Mouse (Mus musculus): ENCODE measurements around the gene Pde1b.

The Pde1b gene

DNA sequence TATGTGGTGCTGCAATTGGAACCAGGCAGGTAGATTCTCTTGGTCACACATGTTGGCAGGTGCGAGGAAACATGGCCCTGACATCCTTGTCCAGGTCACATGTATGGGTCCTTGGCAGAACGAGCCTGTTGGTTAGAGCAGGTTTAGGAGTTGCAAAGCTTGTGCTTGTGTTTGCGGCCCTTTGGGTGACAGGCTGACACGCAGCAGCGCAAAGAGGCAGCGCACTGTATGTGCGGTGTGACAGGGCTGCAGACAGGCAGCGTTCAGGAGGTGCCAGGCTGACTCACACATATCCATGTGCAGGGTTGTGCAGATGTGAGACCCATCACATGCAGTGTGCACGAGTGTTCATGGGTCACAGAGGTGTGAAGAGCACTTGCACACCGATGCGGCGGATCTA lies 826 bp downstream of the Pde1b start:
- no peak for DNase-seq (ENCODE audit: low read depth in 1 of 2, low spot score in 2 of 2)

DNA sequence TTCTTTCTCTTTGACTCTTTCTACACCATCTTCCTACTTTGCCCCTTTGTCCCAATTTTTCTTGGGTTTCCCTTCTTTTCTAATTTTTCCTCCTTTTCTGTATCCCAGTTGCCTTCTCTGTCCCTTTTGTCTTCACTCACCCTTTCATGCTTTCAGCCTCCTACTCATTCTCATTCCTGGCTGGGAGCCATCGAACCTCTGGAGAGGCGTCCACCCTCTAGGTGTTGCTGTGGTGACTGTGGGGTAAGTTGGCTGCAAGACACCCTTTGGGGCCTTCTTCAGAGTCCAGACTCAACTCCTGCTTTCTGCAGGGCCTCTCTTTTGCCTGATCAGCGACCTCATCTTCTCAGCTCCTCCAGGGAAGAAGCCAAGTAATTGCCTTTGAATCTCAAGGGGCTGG lies 6.5 kb downstream of the Pde1b start:
- no peak for DNase-seq (ENCODE audit: low read depth in 1 of 2, low spot score in 2 of 2)

DNA sequence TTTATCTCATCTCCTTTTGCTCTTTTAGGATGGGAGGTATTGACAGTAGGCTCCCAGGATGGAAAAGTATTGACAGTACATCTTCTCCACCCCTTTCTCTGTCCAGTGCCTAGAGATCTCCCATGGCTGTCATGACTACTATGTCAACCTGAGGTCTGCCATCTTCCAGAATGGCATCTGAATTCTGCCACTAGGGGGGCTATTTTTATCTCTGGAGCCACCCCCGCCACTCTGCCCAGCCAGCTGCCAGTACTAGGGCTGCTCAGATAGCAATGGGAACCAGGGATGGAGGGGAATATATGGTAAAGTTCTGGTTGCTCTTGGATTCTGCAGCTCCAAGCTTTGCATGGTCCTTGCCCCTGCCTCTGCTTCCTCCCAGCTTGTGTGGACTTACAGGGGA lies 8.8 kb downstream of the Pde1b start:
- DNase-seq (ENCODE audit: low read depth in 1 of 2, low spot score in 2 of 2): no peak

DNA sequence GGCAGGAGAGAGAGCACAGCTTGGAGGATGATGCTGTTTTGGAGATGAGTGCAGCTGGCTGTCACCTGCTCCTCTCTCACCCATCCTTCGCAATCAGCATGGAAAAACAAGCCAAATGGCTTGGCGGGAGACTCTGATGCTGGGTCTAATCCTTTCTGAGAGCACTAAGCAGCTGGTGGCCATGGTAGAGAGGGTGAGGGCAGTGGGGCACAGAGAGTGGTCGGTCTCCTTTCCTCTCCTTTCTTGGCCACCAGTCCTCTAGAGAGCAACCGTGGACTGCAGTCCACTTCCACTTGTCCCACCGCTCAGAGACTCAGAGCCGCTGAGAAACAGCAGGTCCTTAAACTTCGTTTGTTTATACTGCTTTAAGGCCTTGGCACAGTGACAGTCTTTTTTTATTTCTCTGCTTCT lies 10.8 kb downstream of the Pde1b start:
- DNase-seq (ENCODE audit: low read depth in 1 of 2, low spot score in 2 of 2): no peak

DNA sequence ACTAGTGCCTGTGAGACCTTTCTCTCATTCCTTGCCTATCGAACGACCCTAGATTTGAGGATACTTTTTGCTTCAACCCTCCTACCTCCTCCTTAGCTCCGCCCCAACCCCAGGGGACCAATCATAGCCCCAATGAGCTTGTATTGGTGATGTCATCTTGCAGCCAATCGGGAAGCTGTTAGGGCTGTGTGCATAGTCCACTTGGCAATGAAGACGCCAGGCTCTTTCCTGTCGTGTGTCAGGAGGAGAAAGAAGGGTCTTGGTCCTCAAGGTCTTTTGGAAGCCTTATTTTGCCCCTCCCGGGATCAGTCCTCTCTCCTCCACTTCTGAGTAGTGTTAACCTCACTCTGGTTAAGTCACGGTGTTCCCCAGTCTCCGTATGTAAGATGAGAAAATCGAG lies 11.3 kb downstream of the Pde1b start:
- no peak for DNase-seq (ENCODE audit: low read depth in 1 of 2, low spot score in 2 of 2)

DNA sequence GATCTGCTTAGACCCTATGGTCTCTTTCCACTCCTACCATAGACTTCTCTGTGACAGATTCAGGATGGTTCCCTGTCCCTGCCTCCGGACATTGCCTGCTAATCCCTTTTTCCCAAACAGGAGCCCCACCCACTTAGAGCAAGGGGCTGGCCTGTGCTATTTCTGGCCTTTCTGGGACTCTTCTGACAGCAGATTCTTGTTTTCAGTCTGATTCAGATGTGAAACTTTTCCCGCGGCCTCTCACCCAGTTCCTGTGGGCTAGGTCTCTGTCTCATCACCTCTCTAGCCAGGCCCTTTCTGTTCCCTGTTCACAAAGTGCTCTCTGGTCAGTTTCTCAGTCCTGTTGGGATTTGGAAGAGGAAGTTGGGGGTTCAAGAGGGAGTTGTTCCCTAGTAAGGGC lies 12.1 kb downstream of the Pde1b start:
- DNase-seq (ENCODE audit: low read depth in 1 of 2, low spot score in 2 of 2): no peak

DNA sequence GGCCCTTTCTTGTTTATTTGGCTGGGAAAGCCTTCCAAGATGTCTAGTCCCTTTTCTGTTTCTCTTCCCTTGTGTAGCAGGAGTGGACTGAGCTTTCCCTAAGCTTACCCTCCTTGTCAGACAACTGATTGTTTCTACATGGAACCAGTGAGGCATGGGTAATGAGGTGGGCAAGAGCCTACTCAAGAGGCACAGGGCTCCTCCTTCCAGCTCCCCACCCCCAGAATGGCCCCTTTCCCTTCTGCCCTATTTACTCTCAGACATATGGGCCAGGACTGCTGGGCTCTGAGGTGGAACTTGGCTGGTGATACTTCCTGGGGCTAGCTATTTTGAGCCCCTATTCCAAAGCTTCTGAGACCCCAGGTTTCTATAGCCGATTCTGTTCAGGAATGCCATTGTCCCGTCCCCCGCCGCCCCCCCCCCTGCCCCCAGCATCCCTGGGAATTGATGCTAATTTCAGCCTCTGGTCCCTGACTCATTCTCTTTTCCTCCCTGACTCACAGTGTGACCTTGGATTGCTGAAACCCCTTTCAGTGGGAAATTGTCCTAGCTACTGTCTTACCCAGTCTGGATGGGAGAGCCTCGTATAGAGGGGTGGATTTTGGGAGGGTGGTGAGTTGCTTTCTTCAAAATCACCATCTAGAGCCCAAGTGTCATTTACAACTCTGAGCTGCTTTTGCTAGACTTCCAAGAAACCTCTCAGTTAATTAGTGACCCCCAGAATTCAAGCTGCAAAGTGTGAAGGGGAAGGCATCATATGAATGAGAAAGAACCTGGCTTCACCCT lies 16.0 kb downstream of the Pde1b start:
- no peak for DNase-seq (ENCODE audit: low read depth in 1 of 2, low spot score in 2 of 2)

DNA sequence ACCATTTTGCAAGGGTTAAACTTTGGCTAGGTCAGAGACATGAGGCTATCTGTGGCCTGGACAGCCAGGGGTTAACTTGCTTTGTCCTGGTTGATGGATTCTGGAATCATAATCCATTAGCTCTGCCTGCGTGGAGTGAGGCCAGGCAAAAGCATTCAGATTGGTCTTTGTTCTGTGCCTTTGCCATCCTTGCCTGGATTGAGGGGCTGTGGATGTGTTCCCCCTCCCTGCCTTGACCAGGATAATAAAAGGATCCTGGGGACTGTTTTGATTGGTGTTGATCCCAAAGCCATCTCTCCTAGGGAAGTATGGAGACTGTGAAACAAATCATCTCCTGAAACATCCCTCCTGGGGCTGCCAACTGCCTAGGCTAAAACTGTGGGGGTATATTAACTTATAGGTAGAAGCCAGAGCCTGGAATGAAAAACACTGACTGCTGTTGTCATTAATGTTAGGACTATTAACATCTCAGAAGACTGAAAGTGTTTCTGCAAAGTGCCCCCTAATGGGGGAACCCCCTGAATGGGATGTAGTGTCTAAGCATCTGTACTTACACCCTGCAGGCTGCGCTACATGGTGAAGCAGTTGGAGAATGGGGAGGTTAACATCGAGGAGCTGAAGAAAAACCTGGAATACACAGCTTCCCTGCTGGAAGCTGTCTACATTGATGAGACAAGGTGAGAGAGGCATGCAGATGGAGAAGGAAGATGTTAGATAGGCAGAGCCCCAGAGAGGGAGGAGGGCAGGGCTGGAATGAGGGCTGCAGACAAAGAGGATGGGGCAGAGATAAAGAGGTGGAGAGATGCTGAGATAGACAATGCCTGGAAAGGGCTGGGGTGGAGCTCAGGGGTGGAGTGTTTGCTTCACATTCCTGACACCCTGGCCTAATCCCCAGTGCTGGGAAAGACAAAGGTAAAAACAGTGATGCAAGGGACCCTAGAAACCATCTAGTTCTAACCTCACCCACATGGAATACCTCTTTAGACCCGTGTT lies 16.8 kb downstream of the Pde1b start:
- no peak for DNase-seq (ENCODE audit: low read depth in 1 of 2, low spot score in 2 of 2)

DNA sequence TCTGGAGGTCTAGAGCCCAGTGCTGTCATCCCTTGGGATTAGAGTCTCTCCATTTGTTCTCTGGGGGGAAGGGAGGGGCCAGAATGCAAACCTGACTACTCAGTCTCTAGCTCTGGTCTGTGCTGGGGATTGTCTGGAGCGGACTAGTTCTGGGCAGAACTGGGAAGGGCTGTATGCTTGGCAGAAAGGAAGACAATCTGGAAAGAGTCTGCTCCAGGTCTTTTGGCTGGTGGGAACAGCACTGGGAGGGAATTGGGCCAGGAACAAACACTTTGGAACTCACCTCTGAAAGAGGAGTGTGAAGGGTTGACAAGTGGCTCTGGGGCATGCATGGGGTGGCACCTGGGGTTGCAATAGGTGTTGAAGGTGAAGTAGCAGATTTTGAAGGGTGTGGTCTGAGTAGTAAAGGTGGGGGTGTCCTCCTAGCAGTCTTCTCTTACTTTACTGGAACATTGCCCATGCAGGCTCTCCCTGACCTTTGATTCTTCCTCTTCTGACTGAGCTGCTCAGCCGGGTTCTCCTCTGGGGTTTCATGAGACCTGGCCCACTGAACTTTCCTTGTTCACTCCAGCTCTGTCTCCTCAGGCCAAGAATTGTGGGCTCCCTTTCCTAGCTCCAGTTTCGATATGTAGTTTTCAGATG lies 19.7 kb downstream of the Pde1b start:
- DNase-seq (ENCODE audit: low read depth in 1 of 2, low spot score in 2 of 2): no peak

DNA sequence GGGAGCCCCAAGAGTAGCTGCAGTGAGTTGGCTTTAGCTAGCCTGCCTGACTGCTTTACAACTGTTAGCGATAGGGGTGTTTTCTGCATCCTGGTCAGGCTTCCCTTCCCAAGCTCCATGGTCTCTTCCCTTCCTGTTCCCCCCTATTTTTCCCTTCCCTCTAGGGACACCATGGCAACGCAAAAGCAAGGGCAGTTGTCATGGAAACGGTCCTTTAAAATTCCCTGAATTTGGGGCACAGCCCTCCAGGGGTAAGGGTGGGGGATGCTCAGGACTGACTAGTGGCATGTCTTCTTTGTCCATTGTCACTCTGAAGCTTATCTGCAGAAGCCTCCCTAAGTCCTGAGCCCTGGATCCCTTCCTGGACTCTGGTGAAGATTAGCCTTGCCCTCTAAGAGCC lies 20.3 kb downstream of the Pde1b start:
- no peak for DNase-seq (ENCODE audit: low read depth in 1 of 2, low spot score in 2 of 2)

DNA sequence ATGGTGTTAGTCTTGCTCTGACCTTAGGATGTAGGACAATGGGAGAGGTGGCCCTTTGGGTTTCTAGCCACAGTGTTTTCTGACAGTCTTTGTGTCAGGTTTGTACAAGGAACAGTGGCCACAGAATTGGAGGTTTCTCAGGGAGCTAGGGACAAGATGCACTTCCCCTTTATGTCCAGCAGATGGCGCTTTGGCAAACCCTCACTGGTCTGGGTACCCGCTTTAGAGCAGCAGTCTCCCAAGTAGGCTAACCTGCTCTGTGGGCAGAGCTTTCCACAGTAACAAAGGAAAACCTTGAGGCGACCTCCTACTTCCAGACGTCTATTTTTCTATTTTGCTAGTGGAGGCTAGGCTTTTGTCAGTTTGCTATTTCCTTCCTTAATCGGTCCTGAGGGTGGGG lies 27.5 kb downstream of the Pde1b start:
- DNase-seq (ENCODE audit: low read depth in 1 of 2, low spot score in 2 of 2): no peak

DNA sequence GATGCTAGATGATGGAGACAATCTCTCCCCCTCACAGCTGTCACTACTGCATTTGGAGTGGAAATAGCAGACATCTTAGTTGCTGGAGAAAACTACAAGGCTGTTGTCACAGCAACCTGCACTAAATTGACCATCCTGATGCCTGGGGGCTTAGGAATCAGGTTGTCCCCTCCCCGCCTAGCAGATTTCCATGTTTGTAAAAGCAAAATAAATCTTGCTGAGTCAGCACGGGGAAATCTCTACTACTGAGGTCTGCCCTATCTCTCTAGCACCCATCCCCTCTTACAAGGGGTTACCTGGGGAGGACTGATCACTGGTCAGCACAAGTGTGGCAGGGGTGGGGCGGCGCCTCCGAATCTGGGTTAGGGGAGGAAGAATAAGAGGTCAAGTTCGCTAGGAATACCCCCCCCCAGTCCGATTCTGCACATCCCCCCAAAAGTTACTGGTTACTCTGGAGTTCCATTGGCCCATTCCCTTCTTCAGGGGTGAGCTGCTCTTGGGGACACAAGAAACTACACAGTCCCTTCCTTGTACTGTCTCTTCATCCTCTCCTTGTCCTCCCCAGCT lies 31.3 kb downstream of the Pde1b start:
- DNase-seq (ENCODE audit: low read depth in 1 of 2, low spot score in 2 of 2): no peak

DNA sequence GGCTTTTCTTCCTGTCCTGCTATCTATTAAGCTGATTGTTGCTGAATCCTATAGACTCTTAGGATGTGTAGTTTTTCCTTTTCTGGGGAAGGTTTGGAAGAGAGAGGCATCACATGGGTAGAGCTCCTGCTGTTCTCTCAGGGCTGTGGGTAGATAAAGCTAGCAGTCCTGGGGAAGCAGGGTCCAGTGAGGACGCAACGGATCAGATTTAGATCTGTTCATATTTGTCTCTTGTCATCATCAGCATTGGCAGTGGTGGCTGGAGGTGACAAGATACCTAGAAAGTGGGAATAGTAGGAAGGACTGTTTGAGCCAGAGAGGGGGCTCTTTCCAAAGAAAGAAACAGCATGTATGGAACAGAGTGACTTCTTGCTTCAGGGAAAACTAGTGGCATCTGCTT lies 32.2 kb downstream of the Pde1b start:
- DNase-seq (ENCODE audit: low read depth in 1 of 2, low spot score in 2 of 2): no peak

DNA sequence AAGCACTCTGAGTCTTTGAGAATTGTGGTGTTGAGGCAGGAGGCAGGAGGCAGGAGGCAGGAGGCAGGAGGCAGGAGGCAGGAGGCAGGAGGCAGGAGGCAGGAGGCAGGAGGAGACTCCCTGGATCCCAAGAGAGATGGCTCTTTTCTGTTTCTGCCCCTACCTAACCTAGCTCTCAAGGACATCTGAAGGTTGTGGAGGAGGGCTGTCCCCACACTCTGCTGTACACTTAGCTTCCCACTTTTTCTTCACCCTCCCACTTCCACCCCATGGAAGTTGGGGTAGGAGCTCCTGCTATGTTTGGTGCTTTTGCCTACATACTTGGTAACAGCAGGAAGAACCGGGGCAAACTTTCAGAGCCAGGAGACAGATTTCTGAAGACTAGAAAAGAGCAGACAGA lies 33.0 kb downstream of the Pde1b start:
- no peak for DNase-seq (ENCODE audit: low read depth in 1 of 2, low spot score in 2 of 2)

DNA sequence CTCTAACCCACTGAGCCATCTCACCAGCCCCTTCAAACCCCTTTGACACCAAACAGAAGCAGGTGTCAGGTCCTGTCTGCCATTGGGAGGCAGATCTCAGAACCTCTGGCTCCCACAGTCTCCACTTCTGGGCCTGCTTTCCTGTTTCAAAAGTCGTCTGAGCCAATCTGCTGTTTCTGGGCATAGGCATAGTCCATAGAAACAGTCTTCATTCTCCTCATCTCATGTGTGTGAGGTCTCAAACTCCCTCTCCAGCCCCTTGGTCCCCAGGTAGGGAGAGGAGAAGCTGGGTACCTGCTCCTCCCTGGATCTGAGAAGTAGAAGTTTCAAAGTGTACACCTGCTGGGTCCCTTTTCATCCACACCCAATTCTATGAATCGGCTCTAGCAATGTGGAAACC lies 33.6 kb downstream of the Pde1b start:
- DNase-seq (ENCODE audit: low read depth in 1 of 2, low spot score in 2 of 2): no peak

DNA sequence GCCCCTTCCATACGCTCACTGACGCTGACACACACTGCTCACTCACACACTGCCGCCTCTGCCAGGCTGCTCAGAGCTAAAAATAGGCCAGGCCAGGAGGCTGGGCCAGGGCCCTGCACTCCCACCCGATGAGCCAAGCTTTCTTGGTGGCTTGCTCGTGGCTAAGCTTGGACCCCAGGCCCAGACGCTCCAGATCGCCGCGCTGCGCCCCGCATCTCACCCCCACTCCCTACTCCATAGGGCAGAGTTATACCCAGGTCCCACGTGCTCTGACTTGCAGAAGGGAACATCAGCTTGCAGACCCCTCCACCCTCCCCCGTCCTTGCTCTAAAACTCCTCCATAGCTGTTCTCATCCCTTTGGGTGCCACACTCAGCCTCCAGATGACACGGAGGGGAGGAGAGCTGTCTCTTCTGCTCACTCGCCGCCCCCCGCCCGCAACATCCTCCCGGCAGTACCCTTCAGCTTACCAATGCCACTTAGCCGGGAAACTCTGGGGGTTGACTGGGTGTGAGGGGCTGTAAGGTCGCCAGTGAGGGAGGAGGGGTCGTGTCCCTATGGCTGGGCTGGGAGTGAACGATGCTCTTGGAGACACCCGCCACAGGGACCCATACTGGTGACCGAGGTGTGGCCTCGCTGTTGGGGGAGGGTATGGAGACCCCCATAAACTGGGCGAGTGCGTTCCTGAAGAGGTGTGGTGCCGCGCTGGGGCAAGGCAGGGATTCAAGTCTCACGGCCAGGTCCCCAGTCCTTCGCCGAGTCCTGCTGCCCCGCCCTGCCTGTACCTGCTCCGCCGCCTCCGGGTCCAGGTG lies 34.4 kb downstream of the Pde1b start:
- no peak for DNase-seq (ENCODE audit: low read depth in 1 of 2, low spot score in 2 of 2)

DNA sequence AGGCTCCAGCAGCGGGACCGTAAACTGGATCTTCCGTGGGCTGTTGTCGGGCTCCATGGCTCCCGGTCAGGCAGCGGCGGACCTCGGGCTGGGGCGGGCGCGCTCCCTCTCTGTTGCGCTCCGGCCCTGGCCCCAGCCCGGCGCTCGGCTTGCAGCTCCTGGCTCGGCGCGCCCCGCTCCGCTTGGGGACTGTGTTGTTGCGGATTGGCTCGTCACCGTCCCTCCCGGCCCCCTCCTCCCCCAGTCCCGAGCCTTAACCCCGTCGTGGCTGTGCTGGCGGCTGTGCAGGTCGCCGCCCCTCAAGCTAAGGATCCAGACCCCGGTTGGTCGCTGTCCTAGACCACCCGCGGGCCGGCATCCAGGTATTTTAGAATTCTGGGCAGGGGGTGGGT lies 35.0 kb downstream of the Pde1b start, which contains the start of gene Ppp1r1a:
Gene Ppp1r1a (minus strand): TSS at position 182 of the 392 bp plus-strand sequence.
- DNase-seq (ENCODE audit: low read depth in 1 of 2, low spot score in 2 of 2): no peak

DNA sequence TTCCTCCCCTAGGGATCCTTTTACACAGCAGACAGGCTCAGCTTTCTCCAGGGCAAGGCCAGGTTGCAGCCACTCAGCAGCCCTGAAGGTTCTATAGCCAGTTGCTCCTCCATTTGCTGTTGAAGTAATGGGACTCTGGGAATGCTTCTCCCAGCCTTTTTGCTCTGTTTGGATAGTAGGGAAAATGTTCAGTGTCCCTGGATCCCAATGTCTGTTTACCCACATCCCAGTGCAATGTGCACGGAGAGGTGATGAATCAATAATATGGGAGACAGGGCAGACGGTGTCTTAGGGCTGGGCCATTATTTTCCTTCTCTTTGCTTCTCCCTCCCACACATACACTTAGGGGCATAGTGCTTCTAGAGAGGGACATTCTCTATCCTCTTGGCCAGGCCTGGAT lies 36.4 kb downstream of the Pde1b start:
- no peak for DNase-seq (ENCODE audit: low read depth in 1 of 2, low spot score in 2 of 2)

DNA sequence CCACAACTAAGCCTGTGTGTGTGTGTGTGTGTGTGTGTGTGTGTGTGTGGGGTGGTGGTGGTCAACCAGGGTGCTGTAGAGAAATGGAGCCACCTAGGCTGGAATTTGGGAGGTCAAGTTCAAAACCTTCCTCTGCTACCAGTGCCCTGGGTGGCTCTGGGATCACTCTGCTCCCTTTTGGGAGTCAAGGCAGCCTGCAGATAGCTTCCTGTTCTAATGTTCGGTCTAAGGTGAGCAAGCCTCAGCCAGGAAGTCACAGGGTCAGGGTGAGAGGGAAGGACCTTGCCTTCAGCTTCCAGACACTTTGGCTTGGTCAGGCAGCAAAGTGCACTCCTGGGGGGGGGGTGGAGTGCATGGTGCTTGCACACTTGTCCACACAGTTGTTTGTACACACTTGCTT lies 37.8 kb downstream of the Pde1b start:
- no peak for DNase-seq (ENCODE audit: low read depth in 1 of 2, low spot score in 2 of 2)

DNA sequence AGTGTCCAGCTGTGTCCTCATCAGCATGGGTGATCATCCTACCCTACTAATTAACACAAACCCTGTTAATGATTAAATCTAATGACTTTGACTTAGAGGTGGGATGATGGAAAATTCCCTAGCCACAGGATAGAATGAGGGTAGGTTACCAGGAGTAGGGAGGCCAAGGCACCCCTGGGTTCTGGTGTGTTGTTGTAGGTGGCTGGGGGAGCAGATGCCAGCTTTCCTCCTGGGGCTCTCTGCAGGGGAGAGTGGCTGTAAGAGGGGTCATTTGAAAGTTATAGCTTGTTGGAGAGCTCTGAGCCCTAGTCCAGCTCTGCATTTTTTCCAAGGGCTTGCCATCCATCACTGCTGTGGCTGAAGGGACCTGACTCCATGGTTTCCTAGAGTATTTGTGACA lies 39.7 kb downstream of the Pde1b start:
- DNase-seq (ENCODE audit: low read depth in 1 of 2, low spot score in 2 of 2): no peak

DNA sequence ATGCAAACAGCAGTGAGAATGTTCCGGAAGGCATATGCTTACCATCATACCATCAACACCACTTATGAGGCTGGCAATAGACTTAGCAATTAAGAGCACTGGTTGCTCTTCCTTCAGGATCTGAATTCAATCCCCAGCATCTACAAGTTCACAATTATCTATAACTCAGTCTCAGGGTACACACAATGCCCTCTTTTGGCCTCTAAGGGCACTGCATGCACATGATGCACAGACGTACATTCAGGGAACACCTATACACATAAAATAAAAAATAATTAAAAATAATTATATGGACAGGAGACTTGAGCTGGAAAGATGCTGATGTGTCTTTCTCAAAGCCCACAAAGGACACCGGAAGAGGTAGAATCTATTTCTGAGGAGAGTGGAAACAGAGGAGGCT lies 45.1 kb downstream of the Pde1b start:
- DNase-seq (ENCODE audit: low read depth in 1 of 2, low spot score in 2 of 2): no peak
